Mouse (Mus musculus) MN1 (cell line): Measurements from ENCODE around the gene Tm7sf2.
A peak's percentile ranks its signal among the peaks of the same experiment; 100 is the strongest.

Source experiments
- DNase-seq: peaks from one replicate; pipeline ENCODE4 v3.0.0-alpha.2; 2016; ENCODE audit warnings: low spot score

The Tm7sf2 gene

GRCm38 (mm10) chr19:6044102-6044501 lies 24.1 kb downstream of the Tm7sf2 start:
- peak; percentile 83 for DNase-seq

- DNase-seq = no peak
Measured at GRCm38 (mm10) chr19:6042293-6042692, 25.9 kb downstream of the Tm7sf2 start.

- no peak for DNase-seq
Measured at GRCm38 (mm10) chr19:6040002-6040401, 28.2 kb downstream of the Tm7sf2 start.

GRCm38 (mm10) chr19:6038326-6038725 lies 29.8 kb downstream of the Tm7sf2 start:
- no peak for DNase-seq

GRCm38 (mm10) chr19:6037695-6038094 lies 30.5 kb downstream of the Tm7sf2 start:
- no peak for DNase-seq

- DNase-seq = no peak
Measured at GRCm38 (mm10) chr19:6035966-6036585, 32.1 kb downstream of the Tm7sf2 start.

GRCm38 (mm10) chr19:6030520-6031280 lies 37.5 kb downstream of the Tm7sf2 start:
- no peak for DNase-seq

GRCm38 (mm10) chr19:6029426-6029825 lies 38.7 kb downstream of the Tm7sf2 start:
- no peak for DNase-seq

GRCm38 (mm10) chr19:6028991-6029390 lies 39.2 kb downstream of the Tm7sf2 start:
- no peak for DNase-seq

GRCm38 (mm10) chr19:6023930-6024329 lies 44.2 kb downstream of the Tm7sf2 start:
- DNase-seq = no peak

GRCm38 (mm10) chr19:6023059-6023458 lies 45.1 kb downstream of the Tm7sf2 start:
- no peak for DNase-seq

- no peak for DNase-seq
Measured at GRCm38 (mm10) chr19:6020276-6020675, 47.9 kb downstream of the Tm7sf2 start.

- peak; percentile 80 for DNase-seq
Measured at GRCm38 (mm10) chr19:6018142-6019089, 49.8 kb downstream of the Tm7sf2 start.

- DNase-seq = peak; percentile 23
Measured at GRCm38 (mm10) chr19:6016532-6016931, 51.6 kb downstream of the Tm7sf2 start.

- peak; percentile 86 for DNase-seq
Measured at GRCm38 (mm10) chr19:6015511-6016315, 52.5 kb downstream of the Tm7sf2 start, which contains the start of gene Capn1. TSS of gene Capn1 (minus strand) at chr19:6015897.

- peak; percentile 54 for DNase-seq
Measured at GRCm38 (mm10) chr19:6014991-6015510, 53.1 kb downstream of the Tm7sf2 start.

- no peak for DNase-seq
Measured at GRCm38 (mm10) chr19:6013691-6014090, 54.5 kb downstream of the Tm7sf2 start.
